9 mouse cellular contexts compared by ENCODE assay signal in the genomic region with DNA sequence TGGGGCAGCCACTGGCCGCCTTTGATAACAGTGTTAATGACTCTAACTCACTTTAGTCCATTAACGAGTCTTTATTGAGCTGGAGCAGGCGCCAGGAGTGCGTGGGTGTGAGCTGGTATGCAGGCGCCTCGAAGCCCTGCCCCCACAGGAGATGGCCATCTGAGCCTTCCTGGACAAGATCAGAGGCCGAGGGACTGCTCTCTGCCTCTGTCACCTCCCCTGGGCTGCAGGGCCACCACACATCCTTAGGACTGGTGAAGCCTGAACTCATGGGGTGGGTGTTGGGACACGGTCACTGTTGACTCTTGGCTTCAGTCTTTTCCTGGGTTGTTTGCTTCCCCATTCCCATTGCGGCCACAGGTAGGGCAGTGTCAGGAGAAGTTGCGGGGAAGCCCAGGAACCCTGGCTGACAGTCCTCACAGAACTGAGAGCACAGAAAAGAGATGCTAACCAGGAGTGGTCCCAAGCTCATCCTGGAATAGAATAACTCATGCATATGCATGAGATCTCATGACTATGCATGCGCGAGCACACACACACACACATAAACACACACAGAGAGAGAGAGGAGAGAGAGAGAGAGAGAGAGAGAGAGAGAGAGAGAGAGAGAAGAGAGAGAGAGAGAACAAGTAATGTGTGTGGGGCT.
DNase-seq lines count a peak whose midpoint lies in the region; ATAC-seq and TF ChIP-seq lines count a peak whose summit lies in the region.
"Had no signal": no experiment of that assay in that cellular context is flagged by ENCODE, and none has a peak within 500 bp of the region (broad histone marks: within the 10 kb centered on the region; RNA-seq: fewer than 3 reads in every experiment).

No protein-coding gene starts in this region.

- peaks cover 37% of the 10 kb centered on the region for H3K27me3 ChIP-seq in midbrain, embryonic 10.5 days (ENCODE audit: low read depth, poor library complexity, severe bottlenecking)
- no peaks in the 10 kb centered on the region for H3K27me3 ChIP-seq in midbrain, postnatal 0 days (ENCODE audit: insufficient read depth, low read length)
- H3K27me3 ChIP-seq in forebrain, embryonic 14.5 days (replicated peaks; ENCODE audit: control insufficient read depth, insufficient read depth, low read length) = no peaks in the 10 kb centered on the region
- H3K27me3 ChIP-seq in neural tube, embryonic 12.5 days (replicated peaks) = no peaks in the 10 kb centered on the region; the same call in 1 of the 2 replicates
- H3K27me3 ChIP-seq in thymus, adult 2 months (ENCODE audit: control insufficient read depth, insufficient read depth, low read length) = no peaks in the 10 kb centered on the region

- no peak overlapping the region for H3K9ac ChIP-seq in midbrain, postnatal 0 days (replicated peaks; ENCODE audit: low read length, poor library complexity, severe bottlenecking)
- H3K9ac ChIP-seq in forebrain, embryonic 14.5 days (ENCODE audit: low read length) = no peak overlapping the region
- no peak overlapping the region for H3K9ac ChIP-seq in neural tube, embryonic 12.5 days

- peak overlapping the region; percentile 65 for H3K27ac ChIP-seq in midbrain, embryonic 10.5 days (replicated peaks)
- H3K27ac ChIP-seq in midbrain, postnatal 0 days (ENCODE audit: low read depth, low read length) = no peak overlapping the region
- no peak overlapping the region for H3K27ac ChIP-seq in forebrain, embryonic 14.5 days (ENCODE audit: low read depth, low read length)
- H3K27ac ChIP-seq in neural tube, embryonic 12.5 days = 0 out of 2 replicates have a peak overlapping the region, but pooled peaks have one; percentile 20
- no peak overlapping the region for H3K27ac ChIP-seq in thymus, adult 2 months (ENCODE audit: control insufficient read depth, insufficient read depth, low read length)

- no peaks in the 10 kb centered on the region for H3K36me3 ChIP-seq in midbrain, embryonic 10.5 days
- no peaks in the 10 kb centered on the region for H3K36me3 ChIP-seq in midbrain, postnatal 0 days (ENCODE audit: insufficient read depth, low read length)
- H3K36me3 ChIP-seq in forebrain, embryonic 14.5 days (ENCODE audit: control insufficient read depth, insufficient read depth, low read length) = no peaks in the 10 kb centered on the region
- no peaks in the 10 kb centered on the region for H3K36me3 ChIP-seq in neural tube, embryonic 12.5 days
- no peaks in the 10 kb centered on the region for H3K36me3 ChIP-seq in thymus, adult 2 months (ENCODE audit: control insufficient read depth, insufficient read depth, low read length)

- TF ChIP-seq CTCF in midbrain, postnatal 0 days (IDR thresholded peaks at IDR 0.05) = no peak
- TF ChIP-seq CTCF in thymus, adult 2 months (IDR thresholded peaks at IDR 0.05; ENCODE audit: borderline replicate concordance, control insufficient read depth, extremely low read depth, insufficient read depth, low read length, poor library complexity) = no peak

- H3K9me3 ChIP-seq in midbrain, embryonic 10.5 days (replicated peaks) = no peaks in the 10 kb centered on the region
- H3K9me3 ChIP-seq in midbrain, postnatal 0 days (ENCODE audit: low read length) = no peaks in the 10 kb centered on the region
- no peaks in the 10 kb centered on the region for H3K9me3 ChIP-seq in forebrain, embryonic 14.5 days (replicated peaks; ENCODE audit: control insufficient read depth, low read length)
- H3K9me3 ChIP-seq in neural tube, embryonic 12.5 days = no peaks in the 10 kb centered on the region

- WGBS in midbrain, embryonic 10.5 days = 53% methylated on average over 12 of the region's 12 CpGs
- 29% methylated on average over 12 of the region's 12 CpGs for WGBS in midbrain, postnatal 0 days
- WGBS in forebrain, embryonic 14.5 days = 23% methylated on average over 12 of the region's 12 CpGs
- 20% methylated on average over 12 of the region's 12 CpGs for WGBS in neural tube, embryonic 12.5 days
- WGBS in thymus, adult 2 months = 92% methylated on average over 12 of the region's 12 CpGs

- DNase-seq in midbrain, embryonic 10.5 days (ENCODE audit: low spot score) = no peak
- DNase-seq in midbrain, postnatal 0 days (ENCODE audit: low spot score) = no peak
- peak; percentile 85 for DNase-seq in forebrain, embryonic 14.5 days (ENCODE audit: low spot score)
- peak; percentile 7 for DNase-seq in kidney, adult 9 months
- DNase-seq in thymus, adult 2 months = no peak
- no peak for DNase-seq in spleen, postnatal 10 days (ENCODE audit: low spot score in 2 of 2)
- DNase-seq: cerebellum, adult 18-20 months; lung, adult 2 months had no signal

- H3K4me1 ChIP-seq in midbrain, embryonic 10.5 days = peaks cover 47% of the 10 kb centered on the region
- H3K4me1 ChIP-seq in midbrain, postnatal 0 days (ENCODE audit: insufficient read depth, low read length) = peaks cover 18% of the 10 kb centered on the region; the same call in 1 of the 2 replicates
- H3K4me1 ChIP-seq in forebrain, embryonic 14.5 days (ENCODE audit: control insufficient read depth, insufficient read depth, low read length) = peaks cover 30% of the 10 kb centered on the region
- peaks cover 37% of the 10 kb centered on the region for H3K4me1 ChIP-seq in neural tube, embryonic 12.5 days
- no peaks in the 10 kb centered on the region for H3K4me1 ChIP-seq in thymus, adult 2 months (replicated peaks; ENCODE audit: control insufficient read depth, insufficient read depth, low read length)

- H3K4me2 ChIP-seq in midbrain, postnatal 0 days (ENCODE audit: low read depth, low read length, poor library complexity, severe bottlenecking) = no peak overlapping the region
- H3K4me2 ChIP-seq in forebrain, embryonic 14.5 days (ENCODE audit: low read length) = no peak overlapping the region
- peak overlapping the region; percentile 38 for H3K4me2 ChIP-seq in neural tube, embryonic 12.5 days (replicated peaks)

- no peak overlapping the region for H3K4me3 ChIP-seq in midbrain, embryonic 10.5 days
- H3K4me3 ChIP-seq in midbrain, postnatal 0 days (ENCODE audit: low read depth, low read length) = no peak overlapping the region
- H3K4me3 ChIP-seq in forebrain, embryonic 14.5 days (ENCODE audit: low read depth, low read length) = no peak overlapping the region
- H3K4me3 ChIP-seq in neural tube, embryonic 12.5 days = no peak overlapping the region
- H3K4me3 ChIP-seq in thymus, adult 2 months (ENCODE audit: control insufficient read depth, insufficient read depth, low read length) = no peak overlapping the region

- ATAC-seq in midbrain, postnatal 0 days (ENCODE audit: low FRiP score) = no peak
- ATAC-seq in forebrain, embryonic 14.5 days = peak; percentile 84
- ATAC-seq in neural tube, embryonic 12.5 days (ENCODE audit: low FRiP score, low read depth) = peak; percentile 80

- no peak for TF ChIP-seq POLR2A in thymus, adult 2 months (IDR thresholded peaks at IDR 0.05; ENCODE audit: control insufficient read depth, extremely low read depth, insufficient read depth, low read length, poor library complexity)

Comparison
In these comparisons a context has a peak if more than half of its experiments do, and no peak if none do; other contexts are left out.
1. H3K27ac ChIP-seq: peak in midbrain, embryonic 10.5 days (single experiment) and neural tube, embryonic 12.5 days (single experiment); none in midbrain, postnatal 0 days (single experiment), forebrain, embryonic 14.5 days (single experiment) and thymus, adult 2 months (single experiment).
2. DNase-seq: peak in forebrain, embryonic 14.5 days (single experiment) and kidney, adult 9 months (single experiment); none in midbrain, embryonic 10.5 days (single experiment), midbrain, postnatal 0 days (single experiment), thymus, adult 2 months (single experiment) and spleen, postnatal 10 days (0 of 2).